Mouse (Mus musculus) heart, embryonic 16.5 days (tissue): ENCODE results near the gene Bach2. TPM values are rescaled to one million over a fixed set of nuclear protein-coding genes. Genes with fewer than 3 reads are reported as not detected.

ENCODE experiments used
- ATAC-seq: fragments of 200-750 bp; cut with Nextera tagmentation; replicated peaks from 2 replicates; pipeline ENCODE4 v1.8.0; 2017; ENCODE audit warnings: moderate number of reproducible peaks; ENCODE audit not compliant: insufficient read depth, low FRiP score; ENCODE audit errors: extremely low read depth
- H3K27ac ChIP-seq: fragments of 300-500 bp; sonication (generic); 2 replicates; pipeline ENCODE4 v1.5.1; 2014; ENCODE audit warnings: mild to moderate bottlenecking, low read length, control low read depth, moderate library complexity
- H3K27me3 ChIP-seq: fragments of 300-500 bp; sonication (generic); 2 replicates; pipeline ENCODE4 v1.6.1; 2014; ENCODE audit warnings: low read length, mixed read lengths; ENCODE audit not compliant: control insufficient read depth, insufficient read depth
- H3K36me3 ChIP-seq: fragments of 300-500 bp; sonication (generic); 2 replicates; pipeline ENCODE4 v1.6.1; 2014; ENCODE audit not compliant: control insufficient read depth, insufficient read depth
- H3K4me1 ChIP-seq: fragments of 300-500 bp; sonication (generic); 2 replicates; pipeline ENCODE4 v1.6.1; 2014; ENCODE audit warnings: low read length, mixed read lengths; ENCODE audit not compliant: control insufficient read depth, insufficient read depth
- H3K4me2 ChIP-seq: fragments of 300-500 bp; sonication (generic); 2 replicates; pipeline ENCODE4 v1.6.1; 2014; ENCODE audit warnings: low read depth, mild to moderate bottlenecking, control low read depth, low read length
- H3K4me3 ChIP-seq: fragments of 300-500 bp; sonication (generic); 2 replicates; pipeline ENCODE4 v1.5.1; 2014; ENCODE audit warnings: mild to moderate bottlenecking, control low read depth, low read length
- H3K9ac ChIP-seq: fragments of 300-500 bp; sonication (generic); 2 replicates; pipeline ENCODE4 v1.6.1; 2014; ENCODE audit warnings: low read length, control low read depth
- H3K9me3 ChIP-seq: fragments of 300-500 bp; sonication (generic); replicated peaks from 2 replicates; pipeline ENCODE4 v1.6.1; 2016; ENCODE audit warnings: low read length; ENCODE audit not compliant: control insufficient read depth
- WGBS: fragments of 180-500 bp; shearing (Covaris S2); extraction: QIAGEN DNeasy Blood & Tissue Kit; methylation state at CpG from one replicate; pipeline ENCODE4 v1.1.7; 2014; 5-methylcytosine and 5-hydroxymethylcytosine counted together
- polyA plus RNA-seq: library from polyadenylated mRNA; unstranded; fragments of >200 nt; fragmentation: Nextera tagmentation; extraction: Ambion mirVana; gene quantifications from 2 replicates; pipeline ENCODE4 v1.2.1, GENCODE M21; 2015

Bach2 gene
- polyA plus RNA-seq, 1 experiment from 2014 or later = 5.0 TPM

DNA sequence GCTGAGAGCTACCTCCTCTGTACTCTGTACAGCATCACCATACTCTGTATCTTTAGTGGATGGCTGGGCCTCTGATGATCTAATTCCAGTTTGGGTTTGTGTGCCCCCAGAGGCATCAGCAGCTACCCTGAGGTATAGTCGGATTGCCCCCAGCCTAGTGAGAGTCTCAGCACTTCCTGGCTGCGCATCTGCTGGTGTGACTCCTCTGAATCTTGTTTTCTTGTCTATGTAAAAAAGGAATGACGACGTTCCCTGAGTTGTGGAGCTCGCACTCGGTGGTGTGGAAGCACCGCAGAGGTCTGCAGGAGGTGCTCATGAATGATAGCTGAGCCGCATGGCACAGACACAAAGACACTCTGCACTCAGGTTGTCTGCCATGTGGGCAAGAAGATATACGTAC is 105.7 kb downstream of the Bach2 start:
- Histone ChIP-seq H3K36me3 (no peaks in the 10 kb centered on the region), H3K4me2 (no peak overlapping the region), H3K27ac (no peak overlapping the region), H3K4me3 (no peak overlapping the region), H3K9ac (no peak overlapping the region), H3K27me3 (no peaks in the 10 kb centered on the region), H3K4me1 (peaks cover 10% of the 10 kb centered on the region), H3K9me3 (no peaks in the 10 kb centered on the region)
- ATAC-seq = no peak
- 66% methylated on average over 9 of the region's 9 CpGs for WGBS

DNA sequence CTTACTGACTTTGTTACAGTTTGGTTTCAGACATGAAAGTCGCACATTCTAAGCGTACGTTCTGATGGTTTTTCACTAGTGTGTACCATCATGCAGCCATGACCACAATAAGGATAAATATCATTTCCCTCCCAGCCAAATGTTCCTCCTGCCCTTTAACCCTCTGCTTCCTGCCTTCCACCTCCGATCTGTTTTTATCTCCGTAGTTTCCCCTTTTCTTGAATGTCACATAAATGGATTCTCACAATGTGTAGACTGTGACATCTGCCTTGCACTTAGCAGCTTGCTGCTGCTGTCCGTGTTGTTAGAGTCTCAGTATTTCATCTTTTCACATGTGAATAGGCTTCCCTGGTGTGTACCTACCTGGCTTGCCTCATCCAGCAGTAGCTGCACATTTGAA is 108.6 kb downstream of the Bach2 start:
- H3K9me3 ChIP-seq = no peaks in the 10 kb centered on the region
- H3K9ac ChIP-seq = no peak overlapping the region
- no peak overlapping the region for H3K27ac ChIP-seq
- no peaks in the 10 kb centered on the region for H3K36me3 ChIP-seq
- WGBS = 67% methylated on average over 6 of the region's 6 CpGs
- H3K4me1 ChIP-seq = peaks cover 14% of the 10 kb centered on the region
- H3K4me3 ChIP-seq = no peak overlapping the region
- ATAC-seq = no peak
- H3K27me3 ChIP-seq = no peaks in the 10 kb centered on the region
- no peak overlapping the region for H3K4me2 ChIP-seq

DNA sequence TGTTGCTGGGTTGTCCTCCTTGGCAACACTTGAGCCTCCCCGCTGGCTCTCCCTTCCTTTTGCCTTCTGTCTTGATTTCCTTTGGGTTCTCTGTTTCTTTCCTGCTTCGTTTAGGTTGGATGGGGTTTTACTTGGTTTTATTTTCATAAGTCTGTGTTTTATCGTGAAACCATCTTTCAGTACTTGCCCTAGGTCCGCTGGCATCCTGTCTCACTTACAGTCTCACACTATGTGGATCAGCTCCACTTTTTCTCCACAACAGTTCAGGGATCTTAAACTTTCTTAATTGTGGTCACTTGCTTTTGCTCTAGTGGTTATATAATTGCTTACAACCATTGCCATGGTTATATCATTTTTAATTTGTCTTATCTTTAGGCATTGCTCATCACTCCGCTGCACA is 109.1 kb downstream of the Bach2 start:
- WGBS = 76% methylated on average over 5 of the region's 5 CpGs

DNA sequence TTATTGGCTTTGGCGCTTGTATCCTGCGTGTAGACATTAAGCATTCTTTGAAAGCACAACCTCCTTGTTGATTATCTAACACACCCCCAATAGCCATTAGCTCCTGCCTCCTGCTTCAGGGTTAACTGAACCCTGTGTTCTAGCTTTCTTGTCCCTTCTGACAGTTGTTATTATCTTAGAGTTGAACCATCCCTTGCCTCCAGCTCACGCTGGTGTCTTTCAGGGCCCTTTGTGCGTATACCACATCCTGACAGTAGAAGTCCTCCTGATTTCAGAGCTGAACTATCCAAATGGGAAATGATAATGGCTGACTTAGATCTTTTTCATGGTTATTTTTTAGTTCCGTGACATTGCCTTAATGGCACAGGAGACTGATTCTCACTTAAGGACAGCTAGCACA is 110.8 kb downstream of the Bach2 start:
- Histone ChIP-seq H3K27ac (no peak overlapping the region), H3K9me3 (no peaks in the 10 kb centered on the region), H3K4me3 (no peak overlapping the region), H3K27me3 (no peaks in the 10 kb centered on the region), H3K36me3 (no peaks in the 10 kb centered on the region), H3K4me1 (peaks cover 17% of the 10 kb centered on the region), H3K4me2 (no peak overlapping the region), H3K9ac (no peak overlapping the region)
- WGBS = 87% methylated on average over 5 of the region's 5 CpGs
- no peak for ATAC-seq

More for the DNA sequence above, 109.1 kb downstream of the Bach2 start:
- Histone ChIP-seq H3K9ac (no peak overlapping the region), H3K9me3 (no peaks in the 10 kb centered on the region), H3K36me3 (no peaks in the 10 kb centered on the region), H3K4me1 (peaks cover 17% of the 10 kb centered on the region), H3K4me3 (no peak overlapping the region), H3K27ac (no peak overlapping the region), H3K4me2 (no peak overlapping the region), H3K27me3 (no peaks in the 10 kb centered on the region)
- ATAC-seq = no peak

DNA sequence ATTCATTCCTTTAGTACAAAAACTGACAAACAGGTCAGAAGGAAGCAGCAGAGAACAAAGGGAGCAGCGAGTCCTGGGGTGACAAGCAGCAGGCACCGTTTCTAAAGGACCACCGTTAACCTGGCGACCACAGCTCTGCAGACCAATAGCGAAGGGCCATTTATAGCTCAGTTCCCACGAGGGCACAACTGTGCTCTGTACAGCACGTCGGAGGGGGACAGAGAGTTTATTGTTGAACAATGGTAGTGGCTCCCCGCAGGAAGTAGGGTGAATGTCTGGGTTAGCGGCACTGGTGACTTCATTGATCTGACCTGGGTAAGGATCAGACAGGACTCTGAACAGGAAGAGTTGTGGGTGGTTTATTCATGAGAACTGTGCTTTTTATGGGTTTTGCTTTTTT is 112.6 kb downstream of the Bach2 start:
- H3K36me3 ChIP-seq = no peaks in the 10 kb centered on the region
- H3K9ac ChIP-seq = no peak overlapping the region
- peak overlapping the region; percentile 32; the same call in 1 of the 2 replicates for H3K4me2 ChIP-seq
- peak overlapping the region; percentile 46 for H3K27ac ChIP-seq
- peaks cover 22% of the 10 kb centered on the region for H3K4me1 ChIP-seq
- no peak overlapping the region for H3K4me3 ChIP-seq
- peak; percentile 61 for ATAC-seq
- H3K27me3 ChIP-seq = no peaks in the 10 kb centered on the region
- 32% methylated on average over 10 of the region's 10 CpGs for WGBS
- no peaks in the 10 kb centered on the region for H3K9me3 ChIP-seq

DNA sequence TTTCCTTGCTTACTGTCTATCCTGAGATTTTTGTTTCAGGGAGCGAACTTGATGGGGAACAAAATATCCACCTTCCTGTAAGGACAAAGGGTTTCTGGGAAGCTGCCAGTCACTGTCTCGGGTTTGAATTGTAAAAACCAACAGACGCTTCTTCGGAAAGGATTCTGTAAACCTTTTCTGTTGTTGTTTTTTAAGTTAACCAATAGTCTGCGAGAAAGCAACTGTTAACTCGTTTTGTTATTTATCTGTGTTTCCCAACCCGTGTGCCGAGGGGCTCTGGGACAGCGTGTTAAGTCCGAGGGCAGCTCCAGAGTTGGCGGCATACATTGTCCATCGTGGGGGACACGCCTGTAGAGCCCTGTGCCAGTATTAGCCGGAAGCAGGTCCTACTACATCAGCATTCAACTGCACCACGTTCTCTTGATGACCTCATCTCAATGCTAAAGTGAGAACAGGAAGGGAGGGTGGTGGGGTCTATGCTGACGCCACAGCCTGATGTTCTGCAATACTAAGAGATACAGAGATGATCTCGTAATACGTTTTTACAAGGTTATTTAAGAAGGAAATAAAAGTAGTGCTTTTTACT is 113.2 kb downstream of the Bach2 start:
- H3K4me2 ChIP-seq = peak overlapping the region; percentile 32; the same call in 1 of the 2 replicates

DNA sequence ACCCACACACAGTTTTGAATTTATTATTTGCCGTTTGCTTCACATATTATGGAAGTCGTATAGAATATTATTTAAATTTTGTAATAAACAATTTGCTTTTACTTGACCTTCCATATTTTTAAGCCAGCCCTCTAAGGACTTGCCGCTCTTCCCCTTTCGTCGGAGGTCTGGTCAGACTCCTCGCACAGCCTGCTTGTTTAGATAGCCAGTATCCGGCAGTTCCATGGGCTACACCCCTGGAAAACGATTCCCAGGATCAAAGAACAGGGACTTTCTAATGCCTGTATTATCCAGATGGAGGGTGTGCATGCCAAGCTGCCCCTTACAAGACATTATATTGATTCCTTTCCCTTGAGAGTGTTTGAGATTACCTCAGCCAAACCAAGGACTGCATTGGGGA is 113.8 kb downstream of the Bach2 start:
- Histone ChIP-seq H3K4me1 (peaks cover 20% of the 10 kb centered on the region), H3K4me3 (no peak overlapping the region), H3K9ac (no peak overlapping the region), H3K36me3 (no peaks in the 10 kb centered on the region), H3K9me3 (no peaks in the 10 kb centered on the region), H3K27ac (peak overlapping the region; percentile 75), H3K27me3 (no peaks in the 10 kb centered on the region), H3K4me2 (peak overlapping the region; percentile 3; the same call in 1 of the 2 replicates)
- WGBS = 35% methylated on average over 8 of the region's 8 CpGs
- no peak for ATAC-seq

More for the DNA sequence above, 113.2 kb downstream of the Bach2 start:
- H3K4me1 ChIP-seq = peaks cover 22% of the 10 kb centered on the region
- no peaks in the 10 kb centered on the region for H3K9me3 ChIP-seq
- ATAC-seq = peak; percentile 41; the same call in 1 of the 2 replicates
- WGBS = 53% methylated on average over 18 of the region's 18 CpGs
- no peaks in the 10 kb centered on the region for H3K27me3 ChIP-seq
- H3K27ac ChIP-seq = peak overlapping the region; percentile 46
- H3K36me3 ChIP-seq = no peaks in the 10 kb centered on the region
- H3K9ac ChIP-seq = no peak overlapping the region
- no peak overlapping the region for H3K4me3 ChIP-seq

DNA sequence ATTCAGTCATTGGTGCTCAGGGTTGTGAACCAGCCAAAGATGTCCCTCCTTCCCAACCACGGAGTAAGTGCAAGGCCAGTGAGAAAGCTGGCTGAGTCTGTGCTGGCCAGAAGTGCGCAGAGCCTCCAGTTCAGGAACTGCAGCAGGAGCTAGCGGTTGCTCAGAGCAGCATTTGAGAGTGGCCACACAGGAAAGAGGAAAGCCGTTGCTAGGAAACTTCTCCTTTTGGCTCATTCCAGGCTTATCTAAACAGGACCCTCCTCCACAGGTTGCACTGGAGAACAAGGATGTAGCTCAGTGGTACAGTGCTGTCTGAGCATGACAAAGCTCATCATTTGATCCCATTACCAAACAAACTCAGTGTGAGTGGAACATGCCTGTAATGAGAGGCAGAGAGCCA is 114.2 kb downstream of the Bach2 start:
- H3K4me1 ChIP-seq = peaks cover 22% of the 10 kb centered on the region
- no peak overlapping the region for H3K9ac ChIP-seq
- no peaks in the 10 kb centered on the region for H3K9me3 ChIP-seq
- ATAC-seq = peak; percentile 61
- H3K4me2 ChIP-seq = peak overlapping the region; percentile 3; the same call in 1 of the 2 replicates
- H3K27me3 ChIP-seq = no peaks in the 10 kb centered on the region
- H3K27ac ChIP-seq = peak overlapping the region; percentile 75
- WGBS = 15% methylated on average over 4 of the region's 4 CpGs
- no peak overlapping the region for H3K4me3 ChIP-seq
- H3K36me3 ChIP-seq = no peaks in the 10 kb centered on the region

DNA sequence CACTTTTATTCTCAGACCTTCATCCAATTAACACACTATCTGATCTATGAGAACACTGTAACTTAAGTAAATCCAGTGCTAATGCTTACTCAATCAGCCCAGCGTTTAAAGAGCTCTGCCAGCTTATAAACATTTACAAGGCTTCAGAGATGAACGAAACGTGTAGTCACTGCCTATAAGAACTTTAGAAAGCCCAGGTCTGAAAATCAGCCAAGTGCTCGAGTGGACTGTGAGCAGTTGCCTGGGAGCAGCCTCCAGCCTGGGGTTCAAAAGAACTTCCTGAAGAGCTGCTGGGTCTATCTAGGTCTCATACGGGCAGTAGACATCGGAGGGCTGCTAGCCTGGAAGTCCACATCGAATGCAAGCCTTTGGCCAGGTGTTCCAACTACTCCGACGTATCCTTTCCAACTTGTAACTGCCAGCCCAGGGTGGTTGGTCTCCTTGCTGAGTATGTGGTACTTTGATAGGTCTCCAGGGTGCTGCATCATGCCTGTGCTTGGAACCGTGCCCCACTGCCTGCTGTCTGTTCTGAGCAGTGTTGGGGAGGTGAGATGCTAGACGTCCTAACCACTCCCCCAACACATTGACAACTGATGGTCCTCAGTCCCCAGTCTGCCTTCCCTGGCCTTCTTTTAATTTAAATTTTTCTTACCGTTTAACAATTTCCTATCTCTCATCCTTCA is 117.5 kb downstream of the Bach2 start:
- Histone ChIP-seq H3K36me3 (no peaks in the 10 kb centered on the region), H3K4me1 (peaks cover 35% of the 10 kb centered on the region), H3K27me3 (no peaks in the 10 kb centered on the region), H3K9ac (no peak overlapping the region), H3K4me3 (no peak overlapping the region), H3K27ac (no peak overlapping the region), H3K4me2 (no peak overlapping the region), H3K9me3 (no peaks in the 10 kb centered on the region)
- 61% methylated on average over 12 of the region's 12 CpGs for WGBS
- no peak for ATAC-seq
